Mouse (Mus musculus): ENCODE measurements around the gene Tbcd. TPM values are rescaled to one million over a fixed set of nuclear protein-coding genes. Genes with fewer than 3 reads are reported as not detected.

The Tbcd gene
- polyA plus RNA-seq, 1 experiment from 2014 or later: 16.5 TPM

DNA sequence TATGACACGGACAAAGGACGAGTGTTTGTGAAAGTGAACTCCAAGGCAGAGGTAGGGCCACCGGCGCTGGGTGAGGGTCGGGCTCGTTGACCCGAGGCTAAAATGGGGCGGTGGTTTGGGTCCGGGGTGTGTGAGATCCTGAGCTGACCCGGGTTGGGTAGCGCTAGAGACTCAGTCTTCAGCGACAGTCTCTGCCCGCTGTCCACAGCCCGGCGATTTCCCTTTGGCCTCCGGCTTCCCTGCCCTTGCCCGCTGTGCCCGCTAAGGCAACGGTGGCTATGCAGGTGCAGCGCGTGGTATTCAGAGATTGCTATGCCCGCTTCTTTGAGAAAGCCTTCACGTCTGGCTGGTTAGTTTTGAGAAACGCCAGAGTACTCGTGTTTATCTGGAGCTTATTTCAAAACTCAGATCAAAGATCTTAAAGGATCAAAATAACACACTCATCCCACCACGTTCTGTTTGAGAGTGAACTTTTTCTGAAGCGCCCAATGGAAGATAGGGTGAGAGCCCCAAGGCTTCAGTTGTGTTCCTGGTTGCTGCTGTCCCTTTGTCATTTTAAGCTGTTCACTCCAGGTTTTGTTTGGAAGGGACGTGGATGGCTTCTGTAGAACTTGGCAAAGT, 30.1 kb upstream of the Tbcd start:
- H3K9me3 ChIP-seq (replicated peaks; ENCODE audit: control insufficient read depth, low read length): no peaks in the 10 kb centered on the region
- H3K27ac ChIP-seq (ENCODE audit: low read depth, low read length): peak overlapping the region; percentile 29; the same call in 1 of the 2 replicates
- 1% methylated on average over 28 of the region's 28 CpGs for WGBS (ENCODE audit: insufficient replicate concordance)
- no peaks in the 10 kb centered on the region for H3K36me3 ChIP-seq (ENCODE audit: control insufficient read depth, insufficient read depth, low read length)
- ATAC-seq (replicated peaks; ENCODE audit: insufficient number of reproducible peaks, low FRiP score, low TSS enrichment): peak; percentile 58
- no peaks in the 10 kb centered on the region for H3K4me1 ChIP-seq (ENCODE audit: control insufficient read depth, insufficient read depth, low read length)
- H3K27me3 ChIP-seq (ENCODE audit: control insufficient read depth, insufficient read depth, low read length): no peaks in the 10 kb centered on the region
- H3K4me3 ChIP-seq (ENCODE audit: low read depth, low read length): peak overlapping the region; percentile 77
- peak overlapping the region; percentile 68 for H3K4me2 ChIP-seq
- H3K9ac ChIP-seq (ENCODE audit: low read depth, low read length): peak overlapping the region; percentile 86

DNA sequence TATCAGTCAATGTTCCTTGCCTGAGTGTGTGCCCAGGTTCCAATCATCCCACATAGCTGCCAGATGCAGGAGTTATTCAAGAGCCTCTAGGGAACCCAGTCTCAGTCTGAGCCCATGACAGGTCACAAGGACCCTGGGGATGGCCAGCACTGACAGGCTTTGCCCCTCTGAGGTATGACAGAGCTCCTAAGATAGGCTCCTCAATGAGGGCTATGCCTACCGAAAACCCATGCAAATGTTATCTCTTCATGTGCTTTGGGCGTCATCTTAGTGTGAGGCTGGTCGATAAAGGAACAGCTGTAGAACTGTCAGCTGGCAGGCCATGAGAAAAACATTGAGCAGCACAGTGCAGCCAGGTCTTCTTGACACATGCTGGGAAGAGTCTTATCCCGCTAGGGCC, 18.4 kb upstream of the Tbcd start:
- Histone ChIP-seq H3K27ac (ENCODE audit: low read depth, low read length) (peak overlapping the region; percentile 73), H3K9me3 (replicated peaks; ENCODE audit: control insufficient read depth, low read length) (no peaks in the 10 kb centered on the region), H3K36me3 (ENCODE audit: control insufficient read depth, insufficient read depth, low read length) (peaks cover 3% of the 10 kb centered on the region; the same call in 1 of the 2 replicates), H3K4me1 (ENCODE audit: control insufficient read depth, insufficient read depth, low read length) (peaks cover 14% of the 10 kb centered on the region; the same call in 1 of the 2 replicates), H3K27me3 (ENCODE audit: control insufficient read depth, insufficient read depth, low read length) (peaks cover 3% of the 10 kb centered on the region; the same call in 1 of the 2 replicates), H3K9ac (ENCODE audit: low read depth, low read length) (no peak overlapping the region), H3K4me2 (peak overlapping the region; percentile 79; the same call in 1 of the 2 replicates), H3K4me3 (ENCODE audit: low read depth, low read length) (no peak overlapping the region)
- 57% methylated on average over 4 of the region's 4 CpGs for WGBS (ENCODE audit: insufficient replicate concordance)
- peak; percentile 62; the same call in 1 of the 2 replicates for ATAC-seq (replicated peaks; ENCODE audit: insufficient number of reproducible peaks, low FRiP score, low TSS enrichment)

DNA sequence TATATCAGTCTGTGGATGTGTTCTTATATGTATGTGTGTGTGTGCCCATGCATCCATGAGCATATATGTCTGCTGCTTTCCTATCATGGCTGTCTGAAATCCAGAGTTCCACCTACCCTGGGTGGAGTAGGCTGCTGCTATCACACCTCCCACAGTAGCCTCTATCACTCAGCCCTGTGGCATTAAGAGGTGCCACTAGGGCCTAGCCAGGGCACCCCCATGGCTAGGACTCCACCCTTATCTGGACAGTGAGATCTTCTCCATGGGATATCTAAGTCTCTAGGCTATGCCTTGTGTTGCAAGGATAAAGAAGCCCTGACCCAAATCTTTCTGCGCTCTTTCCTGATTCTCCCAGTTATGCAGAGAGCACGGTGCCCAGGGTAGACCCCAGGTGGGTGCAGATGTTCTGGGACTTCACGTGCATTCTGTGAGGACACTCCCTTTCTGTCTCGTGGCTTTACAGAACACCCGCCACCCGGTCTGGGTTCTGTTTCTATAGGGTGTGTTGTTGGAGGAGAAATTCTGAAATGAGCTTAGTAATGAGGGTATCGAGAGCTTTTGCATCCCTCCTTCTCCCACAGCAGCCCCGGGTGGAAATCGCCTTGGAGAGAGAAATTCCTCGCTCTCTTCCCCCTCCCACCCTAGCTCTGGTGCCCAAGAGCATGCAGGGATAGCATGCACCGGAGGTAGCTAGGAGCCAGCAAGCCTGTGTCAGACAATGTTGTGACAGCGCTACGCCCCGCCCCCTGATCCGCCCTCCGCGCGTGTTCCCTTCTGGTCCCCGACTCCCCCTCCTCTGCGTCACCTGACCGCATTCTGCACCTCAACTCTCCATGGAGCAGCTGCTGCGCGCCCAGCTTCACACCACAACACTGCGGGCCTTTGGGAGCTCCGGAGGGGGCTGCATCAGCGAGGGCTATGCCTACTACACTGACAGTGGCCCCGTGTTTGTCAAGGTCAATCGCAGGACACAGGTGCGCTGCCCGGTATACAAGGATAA, 17.3 kb upstream of the Tbcd start, which contains the start of gene Fn3k:
Gene Fn3k, plus strand, starts transcription at position 758 of the 1,000 bp plus-strand sequence.
- H3K4me2 ChIP-seq: peak within 1 kb of the TSS; percentile 79
- peaks cover 14% of the 10 kb centered on the region; the same call in 1 of the 2 replicates for H3K4me1 ChIP-seq (ENCODE audit: control insufficient read depth, insufficient read depth, low read length)
- H3K9me3 ChIP-seq (replicated peaks; ENCODE audit: control insufficient read depth, low read length): no peaks in the 10 kb centered on the region
- no peaks in the 10 kb centered on the region for H3K36me3 ChIP-seq (ENCODE audit: control insufficient read depth, insufficient read depth, low read length)
- peaks cover 3% of the 10 kb centered on the region; the same call in 1 of the 2 replicates for H3K27me3 ChIP-seq (ENCODE audit: control insufficient read depth, insufficient read depth, low read length)
- H3K27ac ChIP-seq (ENCODE audit: low read depth, low read length): peak within 1 kb of the TSS; percentile 73
- peak; percentile 90 for ATAC-seq (replicated peaks; ENCODE audit: insufficient number of reproducible peaks, low FRiP score, low TSS enrichment)
- WGBS (ENCODE audit: insufficient replicate concordance): 9% methylated on average over 30 of the region's 30 CpGs
- H3K4me3 ChIP-seq (ENCODE audit: low read depth, low read length): peak within 1 kb of the TSS; percentile 51
- H3K9ac ChIP-seq (ENCODE audit: low read depth, low read length): peak within 1 kb of the TSS; percentile 70

DNA sequence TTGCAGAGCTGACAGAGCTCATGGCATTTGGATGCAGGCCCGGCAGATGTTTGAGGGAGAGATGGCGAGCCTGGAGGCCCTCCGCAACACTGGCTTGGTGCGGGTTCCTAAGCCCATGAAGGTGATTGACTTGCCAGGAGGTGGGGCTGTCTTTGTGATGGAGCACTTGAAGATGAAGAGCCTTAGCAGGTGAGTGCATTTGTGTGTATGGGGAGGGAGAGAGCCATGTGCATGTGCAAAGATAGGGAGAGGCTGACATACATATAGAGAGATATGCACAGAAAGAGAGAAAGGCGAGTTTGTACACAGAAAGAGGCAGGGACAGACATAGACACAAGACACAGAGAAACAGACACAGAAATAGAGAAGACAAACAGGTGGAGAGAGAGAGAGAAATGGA, 14.5 kb upstream of the Tbcd start:
- no peaks in the 10 kb centered on the region for H3K36me3 ChIP-seq (ENCODE audit: control insufficient read depth, insufficient read depth, low read length)
- no peaks in the 10 kb centered on the region for H3K9me3 ChIP-seq (replicated peaks; ENCODE audit: control insufficient read depth, low read length)
- no peak overlapping the region for H3K9ac ChIP-seq (ENCODE audit: low read depth, low read length)
- no peak overlapping the region for H3K27ac ChIP-seq (ENCODE audit: low read depth, low read length)
- no peak overlapping the region for H3K4me3 ChIP-seq (ENCODE audit: low read depth, low read length)
- H3K4me1 ChIP-seq (ENCODE audit: control insufficient read depth, insufficient read depth, low read length): peaks cover 14% of the 10 kb centered on the region; the same call in 1 of the 2 replicates
- 75% methylated on average over 5 of the region's 5 CpGs for WGBS (ENCODE audit: insufficient replicate concordance)
- no peak for ATAC-seq (replicated peaks; ENCODE audit: insufficient number of reproducible peaks, low FRiP score, low TSS enrichment)
- no peak overlapping the region for H3K4me2 ChIP-seq
- peaks cover 3% of the 10 kb centered on the region; the same call in 1 of the 2 replicates for H3K27me3 ChIP-seq (ENCODE audit: control insufficient read depth, insufficient read depth, low read length)

DNA sequence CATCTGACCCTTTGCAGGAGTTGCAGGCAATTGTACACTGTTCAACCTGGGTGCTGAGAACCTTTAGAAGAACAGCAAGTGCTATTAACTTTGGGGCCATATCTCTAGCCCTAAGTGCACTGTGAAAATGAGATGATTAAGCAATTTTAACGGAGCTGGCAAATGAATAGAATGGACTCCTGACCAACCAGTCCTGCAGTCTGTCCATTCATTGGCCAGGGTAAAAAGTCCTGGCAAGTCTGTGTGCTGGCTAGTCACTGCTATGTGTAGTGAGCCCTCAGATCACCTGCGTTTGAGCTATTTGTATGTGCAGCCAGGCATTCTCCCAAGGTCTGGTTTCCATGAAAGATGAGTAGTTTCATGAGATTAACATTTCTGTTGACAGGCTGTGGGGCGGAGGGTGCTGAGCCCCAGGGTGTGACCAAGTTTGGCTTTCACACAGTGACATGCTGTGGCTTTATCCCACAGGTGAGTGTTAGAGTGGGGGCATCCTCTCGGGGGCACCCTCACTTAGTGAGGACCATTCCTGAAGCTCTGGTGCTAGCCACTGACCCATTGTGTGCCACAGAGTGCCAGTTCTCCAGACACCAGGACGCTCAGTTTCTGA, 12.0 kb upstream of the Tbcd start:
- no peaks in the 10 kb centered on the region for H3K4me1 ChIP-seq (ENCODE audit: control insufficient read depth, insufficient read depth, low read length)
- ATAC-seq (replicated peaks; ENCODE audit: insufficient number of reproducible peaks, low FRiP score, low TSS enrichment): no peak
- WGBS (ENCODE audit: insufficient replicate concordance): 63% methylated on average over 5 of the region's 5 CpGs
- no peaks in the 10 kb centered on the region for H3K9me3 ChIP-seq (replicated peaks; ENCODE audit: control insufficient read depth, low read length)
- H3K4me2 ChIP-seq: no peak overlapping the region
- no peaks in the 10 kb centered on the region for H3K36me3 ChIP-seq (ENCODE audit: control insufficient read depth, insufficient read depth, low read length)
- H3K27me3 ChIP-seq (ENCODE audit: control insufficient read depth, insufficient read depth, low read length): peaks cover 3% of the 10 kb centered on the region; the same call in 1 of the 2 replicates
- H3K9ac ChIP-seq (ENCODE audit: low read depth, low read length): no peak overlapping the region
- no peak overlapping the region for H3K4me3 ChIP-seq (ENCODE audit: low read depth, low read length)
- H3K27ac ChIP-seq (ENCODE audit: low read depth, low read length): no peak overlapping the region

DNA sequence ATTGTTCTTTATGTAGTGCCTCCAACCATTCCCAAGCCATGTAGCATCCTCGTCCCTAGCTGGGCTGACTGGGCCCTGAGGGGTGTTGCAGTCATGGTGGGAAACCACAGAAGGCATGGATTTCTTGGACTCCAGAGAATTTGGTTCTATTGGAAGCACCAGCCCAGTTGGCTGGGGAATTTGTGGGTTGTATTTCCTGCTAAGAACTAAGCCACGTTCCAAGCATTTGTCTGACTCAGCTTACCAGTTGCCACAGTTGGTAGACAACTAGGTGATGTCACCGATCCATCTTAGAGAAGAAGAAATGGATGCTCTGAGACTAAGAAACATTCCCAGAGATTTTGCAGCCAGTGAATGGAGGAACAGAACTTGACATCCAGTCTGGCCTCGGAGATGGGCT, 10.1 kb upstream of the Tbcd start:
- H3K4me1 ChIP-seq (ENCODE audit: control insufficient read depth, insufficient read depth, low read length): no peaks in the 10 kb centered on the region
- ATAC-seq (replicated peaks; ENCODE audit: insufficient number of reproducible peaks, low FRiP score, low TSS enrichment): no peak
- H3K27me3 ChIP-seq (ENCODE audit: control insufficient read depth, insufficient read depth, low read length): no peaks in the 10 kb centered on the region
- H3K9ac ChIP-seq (ENCODE audit: low read depth, low read length): no peak overlapping the region
- H3K4me3 ChIP-seq (ENCODE audit: low read depth, low read length): no peak overlapping the region
- H3K27ac ChIP-seq (ENCODE audit: low read depth, low read length): no peak overlapping the region
- WGBS (ENCODE audit: insufficient replicate concordance): 84% methylated on average over 4 of the region's 4 CpGs
- H3K36me3 ChIP-seq (ENCODE audit: control insufficient read depth, insufficient read depth, low read length): no peaks in the 10 kb centered on the region
- H3K4me2 ChIP-seq: no peak overlapping the region
- H3K9me3 ChIP-seq (replicated peaks; ENCODE audit: control insufficient read depth, low read length): no peaks in the 10 kb centered on the region

DNA sequence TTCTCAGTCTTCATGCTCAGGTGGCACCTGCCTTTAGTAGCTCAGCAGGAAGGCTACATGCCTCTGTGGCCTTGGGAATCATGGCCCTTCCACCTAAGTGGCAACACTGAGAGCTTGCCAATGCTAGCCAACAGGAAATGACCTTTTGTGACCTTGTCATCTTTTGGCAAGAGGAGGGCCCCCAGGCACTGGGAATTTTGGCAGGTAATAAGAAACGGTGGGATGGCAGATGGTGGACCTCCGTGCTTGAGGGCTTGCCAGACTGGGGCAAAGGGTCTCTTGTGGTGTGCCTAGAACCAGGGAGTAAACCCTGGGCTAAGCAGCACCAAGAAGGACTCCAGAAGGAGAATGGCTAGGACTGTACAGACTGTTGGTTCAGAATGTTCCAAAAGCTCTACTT, 9.7 kb upstream of the Tbcd start:
- H3K27ac ChIP-seq (ENCODE audit: low read depth, low read length): no peak overlapping the region
- no peaks in the 10 kb centered on the region for H3K36me3 ChIP-seq (ENCODE audit: control insufficient read depth, insufficient read depth, low read length)
- H3K9ac ChIP-seq (ENCODE audit: low read depth, low read length): no peak overlapping the region
- 56% methylated on average over 2 of the region's 2 CpGs for WGBS (ENCODE audit: insufficient replicate concordance)
- no peaks in the 10 kb centered on the region for H3K27me3 ChIP-seq (ENCODE audit: control insufficient read depth, insufficient read depth, low read length)
- H3K4me2 ChIP-seq: no peak overlapping the region
- no peaks in the 10 kb centered on the region for H3K4me1 ChIP-seq (ENCODE audit: control insufficient read depth, insufficient read depth, low read length)
- H3K4me3 ChIP-seq (ENCODE audit: low read depth, low read length): no peak overlapping the region
- no peak for ATAC-seq (replicated peaks; ENCODE audit: insufficient number of reproducible peaks, low FRiP score, low TSS enrichment)
- H3K9me3 ChIP-seq (replicated peaks; ENCODE audit: control insufficient read depth, low read length): no peaks in the 10 kb centered on the region

DNA sequence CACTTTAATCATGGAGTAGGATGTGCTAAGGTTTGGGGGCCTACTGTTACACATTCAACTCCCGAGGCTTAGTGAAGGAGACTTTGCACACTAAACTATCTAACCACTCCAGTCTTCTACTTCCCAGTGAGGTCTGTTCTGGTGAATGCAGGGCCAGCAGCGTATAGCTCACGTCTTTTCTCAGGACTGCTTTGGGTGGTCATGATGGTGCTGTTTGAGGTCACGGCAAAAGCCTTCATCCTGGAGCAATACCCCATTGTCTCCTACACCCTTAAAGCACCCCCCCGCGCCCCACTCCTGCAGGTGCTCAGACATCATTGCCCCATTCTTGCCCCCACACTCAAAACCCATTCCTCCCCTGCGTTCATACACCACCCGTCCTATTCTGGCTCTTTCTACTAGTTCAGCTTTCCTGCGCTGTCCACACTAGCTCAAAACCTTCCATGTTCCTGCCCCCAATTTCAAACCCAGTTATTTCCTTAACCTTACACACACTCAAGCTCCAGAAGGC, 478 bp upstream of the Tbcd start:
- Histone ChIP-seq H3K9me3 (replicated peaks; ENCODE audit: control insufficient read depth, low read length) (no peaks in the 10 kb centered on the region), H3K4me2 (peak overlapping the region; percentile 78), H3K36me3 (ENCODE audit: control insufficient read depth, insufficient read depth, low read length) (no peaks in the 10 kb centered on the region), H3K27ac (ENCODE audit: low read depth, low read length) (no peak overlapping the region), H3K4me1 (ENCODE audit: control insufficient read depth, insufficient read depth, low read length) (peaks cover 5% of the 10 kb centered on the region; the same call in 1 of the 2 replicates), H3K9ac (ENCODE audit: low read depth, low read length) (peak overlapping the region; percentile 78; the same call in 1 of the 2 replicates), H3K27me3 (ENCODE audit: control insufficient read depth, insufficient read depth, low read length) (no peaks in the 10 kb centered on the region), H3K4me3 (ENCODE audit: low read depth, low read length) (peak overlapping the region; percentile 73)
- no peak for ATAC-seq (replicated peaks; ENCODE audit: insufficient number of reproducible peaks, low FRiP score, low TSS enrichment)
- WGBS (ENCODE audit: insufficient replicate concordance): 17% methylated on average over 9 of the region's 9 CpGs
